Mouse (Mus musculus) urinary bladder, postnatal 25 days (tissue): ENCODE data around the gene Cdsn.
A peak's percentile ranks its signal among the peaks of the same experiment; 100 is the strongest.

ENCODE experiments used
- DNase-seq: peaks from one replicate; pipeline ENCODE4 v3.0.0; 2022; ENCODE audit warnings: low spot score

Gene Cdsn

GRCm38 (mm10) chr17:35534343-35534742 is 17.6 kb upstream of the Cdsn start:
- peak; percentile 74 for DNase-seq

GRCm38 (mm10) chr17:35537421-35537820 is 14.5 kb upstream of the Cdsn start:
- DNase-seq: no peak

- no peak for DNase-seq
These were observed 13.5 kb upstream of the Cdsn start for GRCm38 (mm10) chr17:35538476-35538875.

GRCm38 (mm10) chr17:35539540-35539939 is 12.4 kb upstream of the Cdsn start:
- no peak for DNase-seq

- no peak for DNase-seq
These were observed 9.0 kb upstream of the Cdsn start for GRCm38 (mm10) chr17:35542761-35543411.

GRCm38 (mm10) chr17:35543412-35543861 is 8.5 kb upstream of the Cdsn start:
- DNase-seq: no peak

GRCm38 (mm10) chr17:35544001-35544400 is 7.9 kb upstream of the Cdsn start:
- no peak for DNase-seq

GRCm38 (mm10) chr17:35544680-35545079 is 7.2 kb upstream of the Cdsn start:
- peak; percentile 52 for DNase-seq

GRCm38 (mm10) chr17:35547465-35547864 is 4.5 kb upstream of the Cdsn start:
- DNase-seq: no peak

GRCm38 (mm10) chr17:35548636-35549035 is 3.3 kb upstream of the Cdsn start:
- no peak for DNase-seq

- peak; percentile 62 for DNase-seq
These were observed 2.3 kb upstream of the Cdsn start for GRCm38 (mm10) chr17:35549437-35550142.

- no peak for DNase-seq
These were observed 1.8 kb upstream of the Cdsn start for GRCm38 (mm10) chr17:35550143-35550494.

GRCm38 (mm10) chr17:35550871-35551270 is 1.1 kb upstream of the Cdsn start:
- no peak for DNase-seq

GRCm38 (mm10) chr17:35554321-35554720 is 2.4 kb downstream of the Cdsn start:
- no peak for DNase-seq

GRCm38 (mm10) chr17:35554761-35555397 is 3.0 kb downstream of the Cdsn start:
- no peak for DNase-seq

GRCm38 (mm10) chr17:35556186-35556765 is 4.3 kb downstream of the Cdsn start:
- no peak for DNase-seq

- DNase-seq: peak; percentile 43
These were observed 4.9 kb downstream of the Cdsn start for GRCm38 (mm10) chr17:35556812-35557211.

GRCm38 (mm10) chr17:35557351-35557750 is 5.4 kb downstream of the Cdsn start:
- DNase-seq: no peak

GRCm38 (mm10) chr17:35558216-35558615 is 6.3 kb downstream of the Cdsn start:
- DNase-seq: no peak

GRCm38 (mm10) chr17:35567150-35567549 is 15.2 kb downstream of the Cdsn start, which contains the start of gene 2300002M23Rik:
TSS of gene 2300002M23Rik (plus strand) at chr17:35567450.
- DNase-seq: no peak

GRCm38 (mm10) chr17:35567767-35568166 is 15.8 kb downstream of the Cdsn start:
- DNase-seq: no peak

GRCm38 (mm10) chr17:35569091-35569944 is 17.4 kb downstream of the Cdsn start:
- DNase-seq: no peak
